Mouse (Mus musculus): ENCODE data around the gene Rnf215. TPM values are rescaled to one million over a fixed set of nuclear protein-coding genes. Genes with fewer than 3 reads are reported as not detected.
"Not testable (repeated sequence)": the region's sequence is repeated elsewhere in the genome, so short reads cannot be mapped to it uniquely, and the experiment has no call there.

The Rnf215 gene
- total and polyA plus RNA-seq, 3 experiments, result 14.9 to 24.8 (median 24.3) TPM

DNA sequence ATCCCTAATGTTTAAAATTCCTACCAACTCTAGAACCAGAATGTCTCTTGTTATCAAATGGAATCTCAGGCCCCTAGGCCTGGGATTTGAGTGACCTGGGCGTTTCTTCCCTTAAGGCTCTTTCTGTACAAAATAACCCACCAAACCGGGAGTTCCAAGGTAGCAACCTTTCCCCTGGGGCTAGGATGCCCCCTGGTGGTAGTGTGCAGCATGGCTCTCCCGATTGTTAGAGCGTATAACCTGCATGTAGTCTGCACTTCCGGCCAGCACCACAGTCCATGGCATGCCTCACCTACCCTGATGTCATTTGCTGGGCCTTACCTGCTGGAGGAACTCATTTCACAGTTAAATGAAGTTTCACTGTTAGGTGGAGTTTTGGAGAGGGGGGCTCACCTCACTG, 11.1 kb upstream of the Rnf215 start:
- H3K27me3 ChIP-seq (replicated peaks), result no peaks in the 10 kb centered on the region
- H3K27ac ChIP-seq (ENCODE audit: insufficient read depth, low read depth), result peak overlapping the region; percentile 88; the same call in 1 of the 2 replicates
- peak; percentile 84 for TF ChIP-seq MYC (IDR thresholded peaks at IDR 0.05; ENCODE audit: low read depth, low read length)
- TF ChIP-seq CHD1 (IDR thresholded peaks at IDR 0.05; ENCODE audit: low read depth, low read length), result no peak
- no peak for TF ChIP-seq USF2 (conservative IDR thresholded peaks at IDR 0.05; ENCODE audit: low read depth, low read length)
- TF ChIP-seq MEF2A (IDR thresholded peaks at IDR 0.05; ENCODE audit: borderline replicate concordance, low read depth, low read length), result peak; percentile 42; the same call in 1 of the 2 replicates
- TF ChIP-seq POLR2A (IDR thresholded peaks at IDR 0.05; ENCODE audit: low read depth, low read length), result no peak
- peak; percentile 55; the same call in 1 of the 2 replicates for TF ChIP-seq MXI1 (IDR thresholded peaks at IDR 0.05; ENCODE audit: low read depth, low read length)
- TF ChIP-seq USF1 (IDR thresholded peaks at IDR 0.05; ENCODE audit: low read depth, low read length), result no peak
- TF ChIP-seq IRF4 (IDR thresholded peaks at IDR 0.05; ENCODE audit: low read depth, low read length), result peak; percentile 92
- 0 out of 2 replicates have a peak, but pooled peaks have one; percentile 32 for TF ChIP-seq KAT2A (IDR thresholded peaks at IDR 0.05; ENCODE audit: insufficient replicate concordance, low read length)
- TF ChIP-seq POLR2AphosphoS2 (IDR thresholded peaks at IDR 0.05; ENCODE audit: low read depth, low read length), result no peak
- no peak for TF ChIP-seq UBTF (IDR thresholded peaks at IDR 0.05; ENCODE audit: low read depth, low read length)
- no peak for TF ChIP-seq ZC3H11A (IDR thresholded peaks at IDR 0.05; ENCODE audit: low read depth, low read length)
- peak; percentile 43 for TF ChIP-seq HCFC1 (IDR thresholded peaks at IDR 0.05; ENCODE audit: low read depth, low read length)
- peak; percentile 98 to 99 for TF ChIP-seq CTCF (conservative IDR thresholded peaks at IDR 0.05 in 1 of 2, IDR thresholded peaks at IDR 0.05 in 1 of 2; ENCODE audit: low read depth in 2 of 2, low read length in 2 of 2)
- peak; percentile 73; the same call in 1 of the 2 replicates for TF ChIP-seq MAX (IDR thresholded peaks at IDR 0.05; ENCODE audit: low read length)
- TF ChIP-seq E2F4 (IDR thresholded peaks at IDR 0.05; ENCODE audit: insufficient replicate concordance, low read depth, low read length), result no peak
- peak; percentile 86 for TF ChIP-seq SMC3 (IDR thresholded peaks at IDR 0.05; ENCODE audit: low read depth, low read length)
- TF ChIP-seq RAD21 (IDR thresholded peaks at IDR 0.05; ENCODE audit: low read depth, low read length), result peak; percentile 90
- no peak for TF ChIP-seq ZNF384 (IDR thresholded peaks at IDR 0.05; ENCODE audit: low read depth, low read length)
- peak; percentile 82 for TF ChIP-seq ELF1 (IDR thresholded peaks at IDR 0.05; ENCODE audit: low read depth, low read length)
- TF ChIP-seq TBP (conservative IDR thresholded peaks at IDR 0.05; ENCODE audit: low read depth, low read length), result no peak
- TF ChIP-seq BHLHE40 (IDR thresholded peaks at IDR 0.05; ENCODE audit: low read depth, low read length), result peak; percentile 23; the same call in 1 of the 2 replicates
- dilution Hi-C loops (cut with MboI; ENCODE audit: extremely low pct_ligation_motif_present, extremely low pct_unique_long_range_greater_than_20kb, low sequenced_read_pairs) (no loop called here), in situ Hi-C loops (cut with MboI; ENCODE audit: low pct_ligation_motif_present, low pct_unique_long_range_greater_than_20kb, low sequenced_read_pairs) (no loop called here)
- H3K9ac ChIP-seq (ENCODE audit: insufficient read depth, low read depth), result peak overlapping the region; percentile 95
- H3K4me3 ChIP-seq (replicated peaks in 1 of 3; ENCODE audit: low read depth in 2 of 3, low read length in 2 of 3, poor library complexity in 1 of 3), result peak overlapping the region in 2 of 3 experiments; percentile 58 to 79
- H3K9me3 ChIP-seq (replicated peaks; ENCODE audit: low read length), result peaks cover 22% of the 10 kb centered on the region
- peak overlapping the region; percentile 21 for H3K4me2 ChIP-seq (ENCODE audit: insufficient read depth, low read depth, poor library complexity, severe bottlenecking)
- H3K4me1 ChIP-seq (ENCODE audit: control insufficient read depth in 1 of 2, insufficient read depth in 2 of 2), result peaks cover 8 to 24% of the 10 kb centered on the region in 2 experiments
- H3K36me3 ChIP-seq (replicated peaks in 1 of 2; ENCODE audit: control insufficient read depth in 1 of 2, insufficient read depth in 1 of 2, low read length in 1 of 2), result peaks cover 4 to 24% of the 10 kb centered on the region in 2 experiments
- H3K79me2 ChIP-seq (replicated peaks; ENCODE audit: control insufficient read depth, extremely low read depth, insufficient read depth, poor library complexity, severe bottlenecking), result no peaks in the 10 kb centered on the region
- DNase-seq (ENCODE audit: extremely low read depth), result peak; percentile 94

DNA sequence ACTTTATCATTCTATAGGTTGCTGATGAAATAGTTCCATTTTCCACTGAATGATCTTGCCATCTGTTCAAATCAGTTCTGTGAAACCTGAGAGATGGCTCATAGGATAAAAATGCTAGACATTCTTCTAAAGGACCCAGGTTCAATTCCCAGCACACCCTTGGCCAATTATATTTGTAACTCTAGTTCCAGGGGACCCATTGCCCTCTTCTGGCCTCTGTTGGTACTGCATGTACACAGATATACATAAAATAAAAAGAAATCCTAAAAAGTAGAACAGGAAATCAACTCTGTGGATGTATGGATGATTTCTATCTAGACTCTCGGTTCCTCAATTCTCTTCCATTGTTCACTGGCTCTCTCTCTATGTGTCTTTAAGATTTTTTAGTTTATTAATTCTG, 7.9 kb upstream of the Rnf215 start:
- in situ Hi-C loops (cut with MboI; ENCODE audit: low pct_ligation_motif_present, low pct_unique_long_range_greater_than_20kb, low sequenced_read_pairs) (no loop called here), dilution Hi-C loops (cut with MboI; ENCODE audit: extremely low pct_ligation_motif_present, extremely low pct_unique_long_range_greater_than_20kb, low sequenced_read_pairs) (no loop called here)
- Histone ChIP-seq H3K9ac (ENCODE audit: insufficient read depth, low read depth) (no peak overlapping the region), H3K9me3 (replicated peaks; ENCODE audit: low read length) (peaks cover 22% of the 10 kb centered on the region), H3K36me3 (replicated peaks in 1 of 2; ENCODE audit: control insufficient read depth in 1 of 2, insufficient read depth in 1 of 2, low read length in 1 of 2) (no peaks in the 10 kb centered on the region), H3K4me3 (replicated peaks in 1 of 3; ENCODE audit: low read depth in 2 of 3, low read length in 2 of 3, poor library complexity in 1 of 3) (no peak overlapping the region), H3K4me1 (ENCODE audit: control insufficient read depth in 1 of 2, insufficient read depth in 2 of 2) (peaks cover 4 to 9% of the 10 kb centered on the region in 2 experiments), H3K27ac (ENCODE audit: insufficient read depth, low read depth) (no peak overlapping the region), H3K27me3 (replicated peaks) (no peaks in the 10 kb centered on the region), H3K4me2 (ENCODE audit: insufficient read depth, low read depth, poor library complexity, severe bottlenecking) (no peak overlapping the region), H3K79me2 (replicated peaks; ENCODE audit: control insufficient read depth, extremely low read depth, insufficient read depth, poor library complexity, severe bottlenecking) (no peaks in the 10 kb centered on the region)
- DNase-seq (ENCODE audit: extremely low read depth), result no peak
- TF ChIP-seq RAD21 (IDR thresholded peaks at IDR 0.05; ENCODE audit: low read depth, low read length) (peak; percentile 25), ZKSCAN1 (IDR thresholded peaks at IDR 0.05; ENCODE audit: borderline replicate concordance, low read depth, low read length) (no peak), TCF12 (IDR thresholded peaks at IDR 0.05; ENCODE audit: low read depth, low read length) (no peak), E2F4 (IDR thresholded peaks at IDR 0.05; ENCODE audit: insufficient replicate concordance, low read depth, low read length) (no peak), CTCF (conservative IDR thresholded peaks at IDR 0.05 in 1 of 2, IDR thresholded peaks at IDR 0.05 in 1 of 2; ENCODE audit: low read depth in 2 of 2, low read length in 2 of 2) (peak; percentile 25 to 51; a peak in 3 of 4 replicates), MAFK (IDR thresholded peaks at IDR 0.05; ENCODE audit: insufficient replicate concordance, low read length) (no peak)

DNA sequence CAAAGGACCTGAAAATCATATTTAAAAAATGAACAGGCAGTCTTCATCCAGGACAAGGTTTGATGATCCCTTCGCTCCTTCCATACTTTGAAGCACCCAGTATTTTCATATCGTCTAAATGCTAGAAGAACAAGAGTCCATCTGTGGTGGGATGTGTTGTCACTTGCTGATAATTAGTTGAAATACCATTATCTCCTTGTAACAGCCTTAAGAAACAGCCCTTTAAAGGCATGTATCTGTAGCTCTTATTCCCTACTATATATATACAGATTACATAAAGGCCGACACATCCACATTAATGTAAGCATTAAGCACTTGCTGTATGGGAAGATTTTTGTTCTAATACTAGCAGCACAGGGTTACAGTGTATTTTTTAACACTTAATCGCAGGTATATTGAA, 6.5 kb upstream of the Rnf215 start:
- H3K9ac ChIP-seq (ENCODE audit: insufficient read depth, low read depth); H3K4me1 ChIP-seq (ENCODE audit: control insufficient read depth in 1 of 2, insufficient read depth in 2 of 2); H3K4me3 ChIP-seq (replicated peaks in 1 of 3; ENCODE audit: low read depth in 2 of 3, low read length in 2 of 3, poor library complexity in 1 of 3); H3K27me3 ChIP-seq (replicated peaks); in situ Hi-C loops (cut with MboI; ENCODE audit: low pct_ligation_motif_present, low pct_unique_long_range_greater_than_20kb, low sequenced_read_pairs); H3K79me2 ChIP-seq (replicated peaks; ENCODE audit: control insufficient read depth, extremely low read depth, insufficient read depth, poor library complexity, severe bottlenecking); DNase-seq (ENCODE audit: extremely low read depth); H3K36me3 ChIP-seq (replicated peaks in 1 of 2; ENCODE audit: control insufficient read depth in 1 of 2, insufficient read depth in 1 of 2, low read length in 1 of 2); H3K27ac ChIP-seq (ENCODE audit: insufficient read depth, low read depth); dilution Hi-C loops (cut with MboI; ENCODE audit: extremely low pct_ligation_motif_present, extremely low pct_unique_long_range_greater_than_20kb, low sequenced_read_pairs); H3K4me2 ChIP-seq (ENCODE audit: insufficient read depth, low read depth, poor library complexity, severe bottlenecking): not testable (repeated sequence)
- H3K9me3 ChIP-seq (replicated peaks; ENCODE audit: low read length), result peaks cover 22% of the 10 kb centered on the region
